ENCODE assay signal across 22 mouse cellular contexts in genomic region chr5:149017181-149017580, GRCm38 (mm10). TPM values are rescaled to one million over a fixed set of nuclear protein-coding genes. Genes with fewer than 3 reads are reported as not detected.
DNase-seq lines count a peak whose midpoint lies in the region; ATAC-seq and TF ChIP-seq lines count a peak whose summit lies in the region.
"Had no signal": no experiment of that assay in that cellular context is flagged by ENCODE, and none has a peak within 500 bp of the region (broad histone marks: within the 10 kb centered on the region; RNA-seq: fewer than 3 reads in every experiment).

No protein-coding gene starts in this region.

- H3K27ac ChIP-seq in forebrain, postnatal 0 days (ENCODE audit: low read depth, low read length): no peak overlapping the region
- no peak overlapping the region for H3K27ac ChIP-seq in forebrain, embryonic 11.5 days (ENCODE audit: low read depth, low read length)
- H3K27ac ChIP-seq in spleen, adult 2 months (ENCODE audit: insufficient read depth, low read length): peak overlapping the region; percentile 73
- H3K27ac ChIP-seq: embryonic facial prominence, embryonic 10.5 days; embryonic facial prominence, embryonic 12.5 days; forebrain, embryonic 12.5 days had no signal

- no peaks in the 10 kb centered on the region for H3K9me3 ChIP-seq in forebrain, postnatal 0 days (ENCODE audit: low read length)
- no peaks in the 10 kb centered on the region for H3K9me3 ChIP-seq in forebrain, embryonic 11.5 days (ENCODE audit: control insufficient read depth, low read length)
- H3K9me3 ChIP-seq: embryonic facial prominence, embryonic 10.5 days; embryonic facial prominence, embryonic 12.5 days had no signal

- no peak overlapping the region for H3K9ac ChIP-seq in forebrain, postnatal 0 days
- no peak overlapping the region for H3K9ac ChIP-seq in forebrain, embryonic 11.5 days (ENCODE audit: low read length)
- H3K9ac ChIP-seq: embryonic facial prominence, embryonic 12.5 days; forebrain, embryonic 12.5 days had no signal

- peak; percentile 56; the same call in 1 of the 2 replicates for ATAC-seq in forebrain, postnatal 0 days
- no peak for ATAC-seq in forebrain, embryonic 11.5 days (replicated peaks; ENCODE audit: low FRiP score)
- ATAC-seq: forebrain, embryonic 14.5 days; forebrain, embryonic 16.5 days had no signal

- H3K4me1 ChIP-seq in forebrain, postnatal 0 days (ENCODE audit: insufficient read depth): no peaks in the 10 kb centered on the region
- no peaks in the 10 kb centered on the region; the same call in 1 of the 2 replicates for H3K4me1 ChIP-seq in forebrain, embryonic 11.5 days (replicated peaks; ENCODE audit: control insufficient read depth, insufficient read depth, low read length)
- H3K4me1 ChIP-seq in spleen, adult 2 months (ENCODE audit: control insufficient read depth, insufficient read depth, insufficient read length): peaks cover 21% of the 10 kb centered on the region

- no peak for TF ChIP-seq CTCF in forebrain, postnatal 0 days (IDR thresholded peaks at IDR 0.05; ENCODE audit: low read depth)
- TF ChIP-seq CTCF in spleen, adult 2 months (IDR thresholded peaks at IDR 0.05; ENCODE audit: extremely low read depth, insufficient read depth, insufficient read length, insufficient replicate concordance): no peak

- no peaks in the 10 kb centered on the region for H3K36me3 ChIP-seq in forebrain, postnatal 0 days (ENCODE audit: insufficient read depth)
- no peaks in the 10 kb centered on the region for H3K36me3 ChIP-seq in forebrain, embryonic 11.5 days (ENCODE audit: control insufficient read depth, insufficient read depth, low read length)
- no peaks in the 10 kb centered on the region for H3K36me3 ChIP-seq in spleen, adult 2 months (ENCODE audit: control insufficient read depth, insufficient read depth, low read length)
- no peaks in the 10 kb centered on the region; the same call in 1 of the 2 replicates for H3K36me3 ChIP-seq in splenic B cell, adult 2 months (ENCODE audit: control insufficient read depth, insufficient read depth, low read length, poor library complexity, severe bottlenecking)
- H3K36me3 ChIP-seq: embryonic facial prominence, embryonic 10.5 days; embryonic facial prominence, embryonic 12.5 days; forebrain, embryonic 12.5 days had no signal

- no peaks in the 10 kb centered on the region for H3K27me3 ChIP-seq in forebrain, postnatal 0 days (ENCODE audit: insufficient read depth, low read length)
- peaks cover 2% of the 10 kb centered on the region; the same call in 1 of the 2 replicates for H3K27me3 ChIP-seq in forebrain, embryonic 11.5 days (ENCODE audit: control insufficient read depth, insufficient read depth, low read length)
- H3K27me3 ChIP-seq in spleen, adult 2 months (ENCODE audit: control insufficient read depth, insufficient read depth, low read length): no peaks in the 10 kb centered on the region
- no peaks in the 10 kb centered on the region for H3K27me3 ChIP-seq in splenic B cell, adult 2 months (ENCODE audit: control insufficient read depth, insufficient read depth, low read length, poor library complexity, severe bottlenecking)
- H3K27me3 ChIP-seq: embryonic facial prominence, embryonic 12.5 days had no signal

- TF ChIP-seq POLR2A in spleen, adult 2 months (IDR thresholded peaks at IDR 0.05; ENCODE audit: low read depth, low read length): no peak

- no peak overlapping the region for H3K4me2 ChIP-seq in forebrain, postnatal 0 days (ENCODE audit: low read depth)
- no peak overlapping the region for H3K4me2 ChIP-seq in forebrain, embryonic 11.5 days (ENCODE audit: low read depth, low read length, severe bottlenecking)
- H3K4me2 ChIP-seq: embryonic facial prominence, embryonic 12.5 days; forebrain, embryonic 12.5 days had no signal

- H3K4me3 ChIP-seq in forebrain, postnatal 0 days (ENCODE audit: low read depth, low read length): no peak overlapping the region
- H3K4me3 ChIP-seq in forebrain, embryonic 11.5 days (ENCODE audit: low read depth, low read length): no peak overlapping the region
- H3K4me3 ChIP-seq in spleen, adult 2 months (ENCODE audit: extremely low read depth, insufficient read depth, insufficient read length): no peak overlapping the region
- H3K4me3 ChIP-seq: embryonic facial prominence, embryonic 10.5 days; embryonic facial prominence, embryonic 12.5 days; forebrain, embryonic 12.5 days had no signal

- 68% methylated on average over 3 of the region's 3 CpGs for WGBS in forebrain, postnatal 0 days
- 94% methylated on average over 3 of the region's 3 CpGs for WGBS in forebrain, embryonic 11.5 days
- WGBS in spleen, adult 2 months: 68% methylated on average over 3 of the region's 3 CpGs

- peak; percentile 26 for DNase-seq in forebrain, postnatal 0 days
- DNase-seq in forebrain, embryonic 11.5 days (ENCODE audit: low spot score): no peak
- DNase-seq in spleen, adult 2 months (ENCODE audit: low read depth in 1 of 2, low spot score in 2 of 2): no peak
- no peak for DNase-seq in spleen, postnatal 4 days (ENCODE audit: low spot score in 2 of 2)
- peak; percentile 59 for DNase-seq in splenic B cell, adult 2 months (ENCODE audit: low read depth, low spot score)
- no peak for DNase-seq in thymus, postnatal 25 days
- DNase-seq: adrenal gland, adult 2 months; adrenal gland, postnatal 14 days; adrenal gland, postnatal 36 days; cerebellum, adult 11-12 months; cerebellum, adult 2 months; cerebellum, adult 9-10 months; cerebellum, postnatal 10 days; cerebellum, postnatal 25 days had no signal

RNA-seq across cellular contexts. Expression of gene Gm42791, which starts 22.2 kb away (rescaled TPM):
- not detected in 2 replicates for total RNA-seq in forebrain, postnatal 0 days (2014; rRNA removed)
- 2.0 and 5.7 TPM in 2 replicates for polyA plus RNA-seq in forebrain, postnatal 0 days (2015; fragmentation: Nextera tagmentation; extraction: Ambion mirVana)
- 4.6 TPM in 1 of 2 replicates, not detected in the other for polyA plus RNA-seq in forebrain, embryonic 11.5 days (2014; fragmentation: Nextera tagmentation; extraction: Ambion mirVana)
- polyA plus RNA-seq in spleen, adult 2 months (2012; rRNA removed): not detected in 2 replicates
- total RNA-seq: ES-E14 had no signal
- polyA plus RNA-seq: adrenal gland, adult 2 months; C2C12; cerebellum, adult 2 months; cortical plate, adult 2 months; forebrain, embryonic 14.5 days had no signal

Comparison
In these comparisons a context has a peak if more than half of its experiments do, and no peak if none do; other contexts are left out.
1. DNase-seq: peak in forebrain, postnatal 0 days (single experiment) and splenic B cell, adult 2 months (single experiment); none in forebrain, embryonic 11.5 days (single experiment), spleen, adult 2 months (0 of 2), spleen, postnatal 4 days (0 of 2) and thymus, postnatal 25 days (single experiment).